Mouse (Mus musculus): ENCODE results near the gene Col23a1. TPM values are rescaled to one million over a fixed set of nuclear protein-coding genes. Genes with fewer than 3 reads are reported as not detected.
A peak's percentile ranks its signal among the peaks of the same experiment; 100 is the strongest.
"Not testable (repeated sequence)": the region's sequence is repeated elsewhere in the genome, so short reads cannot be mapped to it uniquely, and the experiment has no call there.

Gene Col23a1
- total RNA-seq, 2 experiments from 2014 or later: 9.0 to 9.9 TPM

DNA sequence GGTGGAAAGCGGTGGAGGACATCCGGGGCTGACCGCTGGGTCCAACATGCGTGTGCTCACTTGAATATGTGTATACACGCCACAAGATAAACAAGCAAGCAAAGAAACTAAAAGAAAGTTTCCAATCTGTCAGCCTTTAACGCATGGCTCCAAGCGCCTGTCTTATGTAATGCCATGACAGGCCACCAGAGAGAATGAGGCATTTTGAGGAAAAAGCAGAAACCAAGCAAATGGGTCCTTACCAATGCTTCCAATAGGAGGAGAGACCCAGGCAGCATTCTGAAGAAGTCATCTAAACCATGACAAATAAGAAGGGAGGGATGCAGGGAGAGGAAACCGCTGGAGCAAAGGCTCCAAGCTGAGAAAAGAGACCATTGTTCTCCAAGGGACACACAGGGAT, 324.5 kb downstream of the Col23a1 start:
- no peak for DNase-seq (ENCODE audit: low spot score in 2 of 2)

DNA sequence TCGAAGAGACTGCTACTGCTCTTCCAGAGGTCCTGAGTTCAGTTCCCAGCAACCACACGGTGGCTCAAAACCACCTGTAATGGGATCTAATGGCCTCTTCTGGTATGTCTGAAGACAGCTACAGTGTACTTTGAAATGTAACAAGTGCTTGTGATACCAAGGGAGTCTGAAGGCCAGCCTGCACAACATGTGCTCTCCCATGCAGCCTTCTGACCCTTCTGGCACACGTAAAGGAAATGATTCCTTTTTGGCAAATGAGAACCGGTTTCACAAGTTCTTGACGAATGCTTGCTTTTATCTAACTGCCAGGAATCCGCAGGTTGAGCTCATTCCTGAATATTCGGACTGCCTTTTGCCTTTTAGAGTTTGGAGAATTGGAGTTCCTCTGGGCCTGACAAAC, 325.4 kb downstream of the Col23a1 start:
- no peak for DNase-seq (ENCODE audit: low spot score in 2 of 2)

DNA sequence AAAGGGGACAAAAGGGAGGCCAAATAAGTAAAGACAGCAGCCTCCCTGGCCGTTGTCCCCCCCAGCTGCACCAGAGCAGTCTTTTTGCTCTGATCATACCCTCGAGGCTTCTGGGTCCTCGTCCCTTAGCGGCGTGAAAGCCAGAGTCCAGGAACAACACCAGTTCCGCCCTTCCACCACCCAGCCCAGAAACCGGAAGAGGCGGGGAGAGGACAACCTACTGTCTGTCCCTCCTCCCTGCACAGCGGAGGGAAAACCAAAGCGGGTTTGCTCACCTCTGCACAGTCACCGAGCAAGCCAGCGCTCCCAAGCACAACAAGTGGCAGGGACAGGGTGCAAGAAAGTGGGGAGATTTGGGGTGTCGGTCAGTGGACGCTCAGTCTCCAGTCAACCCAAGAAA, 325.9 kb downstream of the Col23a1 start:
- DNase-seq (ENCODE audit: low spot score in 2 of 2): peak in 1 of 2 experiments; percentile 49

DNA sequence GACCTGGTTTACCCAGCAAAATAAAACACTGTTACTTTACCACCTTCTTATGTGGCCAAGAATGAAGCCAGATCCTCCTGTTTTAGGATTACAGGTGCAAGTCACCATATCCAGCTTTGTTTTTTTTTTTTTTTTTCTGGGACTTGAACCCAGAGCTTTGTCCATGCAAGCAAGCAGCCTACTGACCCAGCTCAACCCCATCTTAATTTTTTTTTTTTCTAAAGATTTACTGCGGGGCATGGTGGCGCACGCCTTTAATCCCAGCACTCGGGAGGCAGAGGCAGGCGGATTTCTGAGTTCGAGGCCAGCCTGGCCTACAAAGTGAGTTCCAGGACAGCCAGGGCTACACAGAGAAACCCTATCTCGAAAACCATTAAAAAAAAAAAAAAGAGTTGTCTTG, 326.4 kb downstream of the Col23a1 start:
- DNase-seq (ENCODE audit: low spot score in 2 of 2): not testable (repeated sequence)

DNA sequence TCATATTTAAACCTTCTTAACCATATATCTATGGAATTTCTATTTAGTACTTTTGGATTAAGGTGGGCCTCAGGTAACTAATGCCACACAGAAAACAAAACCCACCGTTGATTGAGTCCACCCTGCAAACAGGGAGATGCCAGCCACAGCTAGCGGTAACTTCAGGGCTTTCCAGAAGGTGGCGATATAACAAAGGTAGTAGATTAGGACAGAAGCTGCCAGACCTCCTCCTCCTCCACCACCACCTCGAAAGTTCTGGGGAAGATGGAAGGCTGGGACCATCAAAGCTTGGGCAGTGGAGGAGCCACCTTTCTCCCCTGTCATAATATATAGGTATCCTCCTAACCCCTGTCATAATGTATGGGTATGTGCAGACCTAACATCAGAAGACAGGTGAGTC, 328.0 kb downstream of the Col23a1 start:
- DNase-seq (ENCODE audit: low spot score in 2 of 2): peak; percentile 72 to 80

DNA sequence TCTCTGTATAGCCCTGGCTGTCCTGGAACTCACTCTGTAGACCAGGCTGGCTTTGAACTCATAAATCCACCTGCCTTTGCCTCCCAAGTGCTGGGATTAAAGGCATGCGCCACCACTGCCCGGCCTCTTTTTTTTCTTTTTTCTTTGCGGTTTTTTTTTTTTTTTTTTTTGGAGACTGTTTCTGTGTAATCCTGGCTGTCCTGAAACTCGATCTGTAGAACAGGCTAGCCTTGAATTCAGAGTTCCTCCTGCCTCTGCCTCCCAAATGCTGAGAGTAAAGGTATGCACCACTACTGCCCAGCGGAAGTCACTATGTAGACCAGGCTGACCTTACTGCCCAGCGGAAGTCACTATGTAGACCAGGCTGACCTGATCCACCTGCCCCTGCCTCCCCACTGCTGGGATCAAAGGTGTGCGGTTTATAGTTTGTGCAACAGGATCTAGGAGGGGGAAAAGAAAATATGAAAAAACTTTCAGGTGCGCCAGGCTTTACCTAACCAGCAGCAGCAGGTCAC, 329.2 kb downstream of the Col23a1 start:
- no peak for DNase-seq (ENCODE audit: low spot score in 2 of 2)

DNA sequence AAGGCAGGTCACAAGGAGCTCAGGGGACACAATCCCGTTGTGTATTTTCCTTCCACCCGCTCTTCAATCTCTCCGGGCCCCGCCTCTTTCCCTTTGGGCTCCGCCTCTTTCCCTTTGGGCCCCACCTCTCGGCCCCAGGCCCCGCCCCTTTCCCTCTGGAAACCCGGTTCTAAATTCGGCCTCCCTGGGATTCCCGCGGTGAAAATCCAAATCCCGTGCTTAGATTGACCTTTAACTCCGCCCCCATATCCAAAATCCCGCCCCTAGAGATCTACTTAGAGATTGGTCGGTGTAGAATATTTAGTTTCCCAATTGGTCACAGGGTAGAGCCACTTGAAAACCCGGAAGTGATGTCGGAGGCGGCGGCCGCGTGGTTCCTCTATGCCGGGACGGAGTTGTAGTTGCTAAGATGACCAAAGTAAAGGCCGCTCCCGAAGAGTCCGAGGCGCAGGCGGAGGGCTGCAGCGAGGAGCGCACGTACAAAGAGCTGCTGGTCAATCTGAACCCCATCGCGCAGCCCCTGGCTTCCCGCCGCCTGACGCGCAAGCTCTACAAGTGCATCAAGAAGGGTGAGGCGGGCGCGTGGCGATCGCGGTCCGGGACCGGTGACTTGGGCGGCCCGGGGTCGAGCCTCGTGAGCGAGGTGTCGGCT, 329.8 kb downstream of the Col23a1 start, which contains the start of gene Nhp2:
Gene Nhp2 (plus strand): TSS at position 327 of the 652 bp plus-strand sequence.
- peak; percentile 92 to 93 for DNase-seq (ENCODE audit: low spot score in 2 of 2)

DNA sequence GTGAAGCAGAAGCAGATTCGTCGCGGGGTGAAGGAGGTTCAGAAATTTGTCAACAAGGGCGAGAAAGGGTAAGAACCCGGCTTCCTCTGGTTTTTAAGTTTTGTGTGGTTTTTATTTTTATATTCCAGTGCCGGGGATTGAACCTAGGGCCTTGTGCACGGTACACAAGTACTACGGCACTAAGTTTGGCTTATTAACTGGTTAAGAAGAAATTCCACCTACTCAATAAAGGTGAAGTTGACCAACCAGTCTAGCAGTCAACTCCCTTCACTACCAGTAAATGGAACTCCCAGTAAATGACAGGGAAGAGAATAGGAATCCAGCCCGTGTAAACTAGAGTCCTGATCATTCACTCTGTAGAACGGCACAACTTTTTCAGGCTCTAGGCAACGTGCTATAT, 330.4 kb downstream of the Col23a1 start:
- no peak for DNase-seq (ENCODE audit: low spot score in 2 of 2)

DNA sequence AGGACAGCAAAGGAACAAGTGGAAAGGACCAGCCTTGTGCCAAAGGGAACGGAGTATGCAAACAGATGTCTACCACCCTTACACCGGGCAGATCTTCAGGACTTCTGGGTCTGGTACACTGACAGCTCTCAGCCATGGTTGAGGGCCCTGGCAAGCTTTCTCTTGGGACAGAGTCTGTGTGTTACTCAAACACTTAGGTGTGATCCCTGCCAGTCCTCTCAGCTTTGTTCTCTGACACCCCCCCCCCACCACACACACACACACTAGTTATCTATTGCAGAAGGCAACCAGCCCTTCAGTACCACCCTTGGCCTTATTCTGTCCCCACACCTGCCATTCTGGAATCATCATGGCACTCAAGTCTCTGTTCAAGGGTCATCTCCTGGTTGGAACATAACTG, 332.1 kb downstream of the Col23a1 start:
- DNase-seq (ENCODE audit: low spot score in 2 of 2): no peak

DNA sequence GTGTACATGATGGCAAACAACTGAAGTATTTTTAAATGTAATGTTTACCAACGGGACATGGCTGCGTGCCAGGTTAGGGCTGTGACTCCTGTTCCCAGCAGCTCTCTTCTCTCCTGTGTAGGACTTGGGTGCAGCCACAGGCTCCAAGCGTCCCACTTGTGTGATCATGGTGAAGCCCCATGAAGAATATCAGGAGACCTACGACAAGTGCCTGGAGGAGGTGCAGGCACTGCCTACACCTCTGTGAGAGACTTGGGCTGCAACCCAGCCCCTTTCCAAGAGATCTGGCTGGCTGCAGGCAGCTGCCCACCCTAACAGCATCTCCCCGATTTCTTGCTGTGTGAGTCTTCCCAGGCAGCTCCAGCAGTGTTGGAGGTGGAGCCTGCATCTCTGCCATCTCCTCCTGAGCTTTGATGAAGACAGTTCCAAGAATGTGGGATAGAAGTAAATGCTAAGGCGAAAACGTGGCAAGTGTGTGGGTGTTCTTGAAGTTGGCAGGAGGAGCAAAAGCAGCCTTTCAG, 333.3 kb downstream of the Col23a1 start:
- DNase-seq (ENCODE audit: low spot score in 2 of 2): no peak

DNA sequence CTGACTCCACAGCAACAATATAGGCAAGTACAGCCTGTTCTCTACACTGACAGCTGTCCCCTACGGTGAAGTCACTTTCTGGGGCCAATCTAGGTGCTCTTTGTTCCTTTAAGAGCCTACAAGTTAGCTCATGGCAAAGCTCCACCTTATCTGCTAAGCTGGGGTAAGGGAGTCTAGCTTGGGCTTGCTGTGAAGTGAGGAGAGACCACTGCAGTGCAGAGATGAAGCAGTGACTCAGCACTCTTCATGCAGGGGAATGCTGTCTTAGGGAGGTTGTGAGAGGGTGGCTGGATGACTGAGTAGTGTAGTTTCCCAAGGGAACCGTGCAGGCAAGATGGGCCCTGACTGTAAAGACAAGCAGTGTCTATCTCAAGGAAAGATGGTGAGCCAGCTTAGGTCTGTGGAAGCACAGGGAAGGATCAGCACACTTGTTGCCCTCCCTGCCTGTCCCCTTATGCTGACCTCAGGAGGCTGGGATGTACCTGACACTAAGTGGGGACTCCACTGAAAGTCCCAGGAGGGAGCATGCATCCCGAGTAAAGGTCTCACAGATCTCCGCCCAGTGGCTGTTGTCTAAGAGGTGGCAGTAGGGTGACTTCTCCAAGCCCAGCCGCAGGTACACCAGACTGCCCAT, 335.6 kb downstream of the Col23a1 start:
- no peak for DNase-seq (ENCODE audit: low spot score in 2 of 2)

DNA sequence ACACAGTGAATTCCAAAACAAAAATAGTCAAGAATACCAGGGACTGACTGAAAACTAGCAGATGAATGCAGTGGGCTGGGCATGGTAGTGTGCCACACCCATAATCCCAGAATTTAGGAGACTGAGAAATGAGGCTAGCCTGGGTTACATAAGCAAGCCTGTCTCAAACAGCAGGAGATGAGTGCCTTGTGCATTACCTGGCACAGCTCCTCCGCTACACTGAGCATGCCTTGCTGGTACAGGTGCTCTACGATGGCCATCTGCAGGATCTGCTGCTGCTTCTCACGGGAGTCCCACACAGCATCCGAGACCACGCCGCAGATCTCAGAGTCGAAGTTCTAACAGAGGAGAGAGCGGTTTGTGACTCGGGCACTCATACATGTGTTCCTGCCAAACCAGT, 337.7 kb downstream of the Col23a1 start:
- DNase-seq (ENCODE audit: low spot score in 2 of 2): no peak

DNA sequence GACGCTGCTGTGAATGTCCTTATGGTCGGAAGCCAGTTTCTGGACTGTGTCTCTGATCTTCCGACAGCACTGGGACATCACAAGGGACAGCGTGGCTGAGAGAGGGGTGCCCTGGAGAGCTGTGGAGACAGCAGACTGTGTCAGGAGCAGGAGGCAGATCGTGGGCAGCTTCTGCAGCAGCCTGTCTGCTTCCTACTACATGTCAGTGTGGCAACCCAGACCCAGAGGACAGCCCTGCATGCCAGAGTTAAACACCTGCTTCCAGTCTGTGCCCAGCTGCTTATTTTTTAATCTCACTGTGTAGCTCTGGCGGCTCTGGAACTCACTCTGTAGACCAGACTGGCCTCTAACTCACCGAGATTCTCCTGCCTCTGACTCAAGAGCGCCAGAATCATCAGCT, 338.2 kb downstream of the Col23a1 start:
- DNase-seq (ENCODE audit: low spot score in 2 of 2): no peak

DNA sequence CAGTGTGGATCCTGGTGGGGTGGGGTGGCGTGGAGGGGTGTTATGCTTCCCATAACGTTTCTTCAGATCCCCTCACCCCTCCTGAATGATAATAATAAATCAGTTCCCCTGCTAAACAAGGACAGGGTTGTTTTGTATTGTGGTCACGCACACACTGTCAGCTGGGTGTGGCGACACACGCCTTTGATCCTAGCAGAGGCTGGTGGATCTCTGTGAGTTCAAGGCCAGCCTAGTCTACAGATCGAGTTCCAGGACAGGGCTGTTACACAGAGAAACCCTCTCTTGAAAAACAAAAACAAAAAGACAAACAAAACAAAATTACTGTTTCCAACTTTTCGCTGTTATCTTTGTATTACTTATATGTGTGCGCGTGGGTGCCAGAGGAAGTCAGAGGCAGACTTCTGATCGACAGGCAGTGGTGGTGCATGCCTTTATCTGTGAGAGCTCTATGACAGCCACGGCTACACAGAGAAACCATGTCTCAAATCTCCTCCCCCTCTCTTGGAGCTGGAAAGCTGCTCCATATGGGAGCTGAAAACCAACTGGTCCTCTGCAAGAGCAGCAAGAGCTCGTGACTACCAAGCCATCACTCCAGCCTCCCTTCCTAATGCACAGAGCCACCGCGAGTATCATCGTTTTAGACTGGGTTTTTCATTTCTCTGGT, 340.1 kb downstream of the Col23a1 start:
- no peak for DNase-seq (ENCODE audit: low spot score in 2 of 2)

DNA sequence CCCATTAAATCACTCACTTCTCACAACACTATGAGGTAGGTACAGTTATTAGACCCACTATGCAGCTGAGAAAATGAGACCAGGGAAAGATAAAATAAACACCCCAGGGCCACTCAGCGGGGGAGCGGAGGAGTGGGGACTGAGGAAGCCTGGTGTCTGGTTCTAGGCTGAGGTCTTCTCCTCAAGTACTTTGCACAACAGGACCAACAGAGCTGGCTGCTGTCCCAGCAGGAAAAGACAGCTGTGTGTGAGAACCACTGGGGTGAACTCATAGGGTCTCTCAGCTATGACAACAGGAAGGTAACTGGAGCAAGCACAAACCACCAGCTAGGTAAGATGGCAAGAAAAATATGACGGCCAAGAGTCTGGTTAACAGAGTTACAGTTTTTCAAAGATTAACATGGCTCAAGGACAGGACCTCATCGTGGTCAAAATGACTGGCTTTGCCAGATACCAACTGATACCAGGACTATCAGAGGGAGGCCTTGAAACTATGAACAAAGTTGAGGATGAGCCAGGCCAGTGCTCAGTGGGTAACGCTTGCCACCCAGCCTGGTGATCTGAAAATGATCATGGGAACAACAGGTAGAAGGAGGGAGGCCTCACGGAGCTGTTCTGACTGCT, 342.5 kb downstream of the Col23a1 start:
- no peak for DNase-seq (ENCODE audit: low spot score in 2 of 2)

DNA sequence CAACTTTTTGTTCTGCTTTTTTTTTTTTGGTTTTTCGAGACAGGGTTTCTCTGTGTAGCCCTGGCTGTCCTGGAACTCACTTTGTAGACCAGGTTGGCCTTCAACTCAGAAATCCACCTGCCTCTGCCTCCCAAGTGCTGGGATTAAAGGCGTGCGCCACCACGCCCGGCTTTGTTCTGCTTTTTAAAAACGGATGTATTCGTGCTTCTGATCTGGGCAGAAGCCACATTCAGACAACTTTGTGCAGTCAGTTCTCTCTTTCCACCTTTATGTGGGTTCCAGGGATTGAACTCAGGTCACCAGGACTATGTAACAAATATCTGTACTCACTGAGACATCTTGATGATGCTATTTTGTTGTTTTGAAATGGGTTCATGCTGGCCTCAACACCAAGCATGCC, 343.5 kb downstream of the Col23a1 start:
- not testable (repeated sequence) for DNase-seq (ENCODE audit: low spot score in 2 of 2)

Other genes with a start within 250 kb of the Col23a1 start
- not detected for gene Olfr1375, start 241.8 kb upstream of the Col23a1 start, total RNA-seq (2021)
- gene Zfp354a, start 230.7 kb upstream of the Col23a1 start, total RNA-seq (2021): 10 to 100 TPM in 1 of 2 experiments, 1 to 10 TPM in 1; 9.0 to 10.0 TPM
- not detected for gene Gm12569, start 69.4 kb upstream of the Col23a1 start, total RNA-seq (2021)
- gene Clk4, start 28.2 kb upstream of the Col23a1 start, total RNA-seq (2021): 100 to 1,000 TPM; 111 to 122 TPM
- not detected for gene BC049762, start 26.9 kb upstream of the Col23a1 start, total RNA-seq (2021)

Data from layer of hippocampus, postnatal 10 days (tissue).